Mouse (Mus musculus): ENCODE results near the gene Nop58. TPM values are rescaled to one million over a fixed set of nuclear protein-coding genes. Genes with fewer than 3 reads are reported as not detected.
A peak's percentile ranks its signal among the peaks of the same experiment; 100 is the strongest.

Nop58 gene
- total and polyA plus RNA-seq, 3 experiments, result 297 to 752 (median 523) TPM

DNA sequence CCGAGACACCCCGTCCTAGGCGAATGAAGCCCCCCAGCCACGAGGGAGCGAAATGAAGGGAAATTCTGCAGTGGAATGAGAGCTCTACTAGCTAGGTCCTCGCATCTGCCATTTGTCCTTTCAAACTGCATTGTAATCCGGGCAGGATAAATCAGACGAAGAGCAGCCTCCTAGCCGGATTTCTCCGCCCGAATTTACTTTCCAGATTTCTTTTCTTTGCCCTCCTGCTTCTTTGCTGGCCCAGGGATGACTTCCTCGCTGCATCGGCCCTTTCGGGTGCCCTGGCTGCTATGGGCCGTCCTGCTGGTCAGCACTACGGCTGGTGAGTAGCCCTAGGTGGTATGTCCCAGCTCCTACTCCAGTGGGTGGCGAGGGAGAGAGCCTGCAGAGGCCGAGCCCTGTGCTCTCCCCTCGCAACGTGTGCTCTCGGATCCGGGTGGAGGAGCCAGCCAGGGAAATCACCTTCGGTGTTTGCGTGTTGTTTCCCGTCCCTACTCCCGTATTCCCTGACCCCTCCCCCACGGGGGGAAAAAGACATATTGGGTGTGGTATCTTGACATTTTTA lies 79.7 kb downstream of the Nop58 start:
- Histone ChIP-seq H3K27ac (ENCODE audit: insufficient read depth, low read depth) (no peak overlapping the region), H3K4me2 (ENCODE audit: insufficient read depth, low read depth, poor library complexity, severe bottlenecking) (peak overlapping the region; percentile 30; the same call in 1 of the 2 replicates)
- dilution Hi-C loops (cut with MboI; ENCODE audit: extremely low pct_ligation_motif_present, extremely low pct_unique_long_range_greater_than_20kb, low sequenced_read_pairs), result no loop called here

GRCm38 (mm10) chr1:59765279-59765678 lies 80.5 kb downstream of the Nop58 start:
- peaks cover 0 to 21% of the 10 kb centered on the region in 2 experiments; a peak in 2 of 4 replicates for H3K4me1 ChIP-seq (ENCODE audit: control insufficient read depth in 1 of 2, insufficient read depth in 2 of 2)
- dilution Hi-C loops (cut with MboI; ENCODE audit: extremely low pct_ligation_motif_present, extremely low pct_unique_long_range_greater_than_20kb, low sequenced_read_pairs) (no loop called here), in situ Hi-C loops (cut with MboI; ENCODE audit: low pct_ligation_motif_present, low pct_unique_long_range_greater_than_20kb, low sequenced_read_pairs) (loop anchor here (25.0 kb wide), 1 partner anchor 222 kb away; no protein-coding TSS in a partner anchor)
- no peaks in the 10 kb centered on the region for H3K9me3 ChIP-seq (replicated peaks; ENCODE audit: low read length)
- H3K27ac ChIP-seq (ENCODE audit: insufficient read depth, low read depth), result no peak overlapping the region
- peak overlapping the region; percentile 42 to 81 (median 73) for H3K4me3 ChIP-seq (replicated peaks in 1 of 3; ENCODE audit: low read depth in 2 of 3, low read length in 2 of 3, poor library complexity in 1 of 3)
- H3K27me3 ChIP-seq (replicated peaks), result no peaks in the 10 kb centered on the region
- H3K4me2 ChIP-seq (ENCODE audit: insufficient read depth, low read depth, poor library complexity, severe bottlenecking), result peak overlapping the region; percentile 88
- H3K36me3 ChIP-seq (replicated peaks in 1 of 2; ENCODE audit: control insufficient read depth in 1 of 2, insufficient read depth in 1 of 2, low read length in 1 of 2), result no peaks in the 10 kb centered on the region
- TF ChIP-seq TBP (conservative IDR thresholded peaks at IDR 0.05; ENCODE audit: low read depth, low read length) (no peak), ZMIZ1 (IDR thresholded peaks at IDR 0.05; ENCODE audit: low read depth, low read length) (no peak), ZNF384 (IDR thresholded peaks at IDR 0.05; ENCODE audit: low read depth, low read length) (no peak), BHLHE40 (IDR thresholded peaks at IDR 0.05; ENCODE audit: low read depth, low read length) (no peak), MAX (IDR thresholded peaks at IDR 0.05; ENCODE audit: low read length) (no peak), JUND (conservative IDR thresholded peaks at IDR 0.05; ENCODE audit: low read depth, low read length) (no peak), JUN (IDR thresholded peaks at IDR 0.05; ENCODE audit: insufficient read depth, low read depth, low read length) (no peak), CHD1 (IDR thresholded peaks at IDR 0.05; ENCODE audit: low read depth, low read length) (no peak), NELFE (IDR thresholded peaks at IDR 0.05; ENCODE audit: low read depth, low read length) (no peak), ZKSCAN1 (IDR thresholded peaks at IDR 0.05; ENCODE audit: borderline replicate concordance, low read depth, low read length) (no peak), ETS1 (conservative IDR thresholded peaks at IDR 0.05; ENCODE audit: low read depth, low read length) (no peak), PAX5 (IDR thresholded peaks at IDR 0.05; ENCODE audit: low read length) (no peak), EP300 (IDR thresholded peaks at IDR 0.05; ENCODE audit: low read length) (no peak), KAT2A (IDR thresholded peaks at IDR 0.05; ENCODE audit: insufficient replicate concordance, low read length) (no peak), SMC3 (IDR thresholded peaks at IDR 0.05; ENCODE audit: low read depth, low read length) (no peak)
- no peak for DNase-seq (ENCODE audit: extremely low read depth)
- H3K9ac ChIP-seq (ENCODE audit: insufficient read depth, low read depth), result peak overlapping the region; percentile 43; the same call in 1 of the 2 replicates
- peaks cover 8% of the 10 kb centered on the region for H3K79me2 ChIP-seq (replicated peaks; ENCODE audit: control insufficient read depth, extremely low read depth, insufficient read depth, poor library complexity, severe bottlenecking)

More for the DNA sequence above, 79.7 kb downstream of the Nop58 start:
- peak; percentile 44 for DNase-seq (ENCODE audit: extremely low read depth)
- H3K79me2 ChIP-seq (replicated peaks; ENCODE audit: control insufficient read depth, extremely low read depth, insufficient read depth, poor library complexity, severe bottlenecking), result peaks cover 8% of the 10 kb centered on the region
- TF ChIP-seq E2F4 (IDR thresholded peaks at IDR 0.05; ENCODE audit: insufficient replicate concordance, low read depth, low read length) (no peak), USF1 (IDR thresholded peaks at IDR 0.05; ENCODE audit: low read depth, low read length) (no peak), SIN3A (IDR thresholded peaks at IDR 0.05; ENCODE audit: low read length) (peak; percentile 36; the same call in 1 of the 2 replicates), IRF4 (IDR thresholded peaks at IDR 0.05; ENCODE audit: low read depth, low read length) (peak; percentile 44; the same call in 1 of the 2 replicates), TCF12 (IDR thresholded peaks at IDR 0.05; ENCODE audit: low read depth, low read length) (0 out of 2 replicates have a peak, but pooled peaks have one; percentile 10), POLR2A (IDR thresholded peaks at IDR 0.05; ENCODE audit: low read depth, low read length) (peak; percentile 18; the same call in 1 of the 2 replicates), MXI1 (IDR thresholded peaks at IDR 0.05; ENCODE audit: low read depth, low read length) (peak; percentile 48), PAX5 (IDR thresholded peaks at IDR 0.05; ENCODE audit: low read length) (no peak), UBTF (IDR thresholded peaks at IDR 0.05; ENCODE audit: low read depth, low read length) (no peak), TBP (conservative IDR thresholded peaks at IDR 0.05; ENCODE audit: low read depth, low read length) (no peak), ZC3H11A (IDR thresholded peaks at IDR 0.05; ENCODE audit: low read depth, low read length) (no peak), NRF1 (IDR thresholded peaks at IDR 0.05; ENCODE audit: low read depth, low read length) (no peak)
- H3K9ac ChIP-seq (ENCODE audit: insufficient read depth, low read depth), result peak overlapping the region; percentile 78
- H3K36me3 ChIP-seq (replicated peaks in 1 of 2; ENCODE audit: control insufficient read depth in 1 of 2, insufficient read depth in 1 of 2, low read length in 1 of 2), result no peaks in the 10 kb centered on the region
- peak overlapping the region; percentile 73 to 81 (median 74) for H3K4me3 ChIP-seq (replicated peaks in 1 of 3; ENCODE audit: low read depth in 2 of 3, low read length in 2 of 3, poor library complexity in 1 of 3)
- H3K4me1 ChIP-seq (ENCODE audit: control insufficient read depth in 1 of 2, insufficient read depth in 2 of 2), result peaks cover 0 to 15% of the 10 kb centered on the region in 2 experiments; a peak in 2 of 4 replicates
- no peaks in the 10 kb centered on the region for H3K9me3 ChIP-seq (replicated peaks; ENCODE audit: low read length)
- no peaks in the 10 kb centered on the region for H3K27me3 ChIP-seq (replicated peaks)
- in situ Hi-C loops (cut with MboI; ENCODE audit: low pct_ligation_motif_present, low pct_unique_long_range_greater_than_20kb, low sequenced_read_pairs), result loop anchor here (25.0 kb wide), 1 partner anchor 223 kb away; no protein-coding TSS in a partner anchor
